ENCODE assay signal across 12 mouse cellular contexts in genomic region chr5:39736843-39737242, GRCm38 (mm10).
"Had no signal": no experiment of that assay in that cellular context is flagged by ENCODE, and none has a peak within 500 bp of the region (broad histone marks: within the 10 kb centered on the region; RNA-seq: fewer than 3 reads in every experiment).

No protein-coding gene starts in this region.

- ATAC-seq: midbrain, embryonic 16.5 days had no signal

- DNase-seq: lung, adult 18-20 months; lung, embryonic 14.5 days; lung, postnatal 10 days; lung, postnatal 4 days; midbrain, embryonic 14.5 days; retina, postnatal 1 day; right cerebral cortex, postnatal 4 days; spleen, adult 18-20 months; thymus, adult 2 months; thymus, postnatal 25 days; thymus, postnatal 4 days had no signal
